Mouse (Mus musculus): ENCODE measurements around the gene Elmod3. TPM values are rescaled to one million over a fixed set of nuclear protein-coding genes. Genes with fewer than 3 reads are reported as not detected.
"Not testable (repeated sequence)": the region's sequence is repeated elsewhere in the genome, so short reads cannot be mapped to it uniquely, and the experiment has no call there.

Gene Elmod3
- total RNA-seq, 2 experiments from 2014 or later = 15.7 to 16.0 TPM

GRCm38 (mm10) chr6:72544283-72544987 is 53.8 kb downstream of the Elmod3 start, which contains the start of gene Capg:
Gene Capg, plus strand, starts transcription at chr6:72544391.
- intact Hi-C loops (cut with DNase I) = no loop called here
- peak; percentile 56 to 67 for DNase-seq

GRCm38 (mm10) chr6:72543265-72543850 is 54.9 kb downstream of the Elmod3 start:
- DNase-seq = no peak
- intact Hi-C loops (cut with DNase I) = no loop called here

GRCm38 (mm10) chr6:72538562-72539031 is 59.6 kb downstream of the Elmod3 start:
- intact Hi-C loops (cut with DNase I) = no loop called here
- DNase-seq = peak; percentile 89 to 91

DNA sequence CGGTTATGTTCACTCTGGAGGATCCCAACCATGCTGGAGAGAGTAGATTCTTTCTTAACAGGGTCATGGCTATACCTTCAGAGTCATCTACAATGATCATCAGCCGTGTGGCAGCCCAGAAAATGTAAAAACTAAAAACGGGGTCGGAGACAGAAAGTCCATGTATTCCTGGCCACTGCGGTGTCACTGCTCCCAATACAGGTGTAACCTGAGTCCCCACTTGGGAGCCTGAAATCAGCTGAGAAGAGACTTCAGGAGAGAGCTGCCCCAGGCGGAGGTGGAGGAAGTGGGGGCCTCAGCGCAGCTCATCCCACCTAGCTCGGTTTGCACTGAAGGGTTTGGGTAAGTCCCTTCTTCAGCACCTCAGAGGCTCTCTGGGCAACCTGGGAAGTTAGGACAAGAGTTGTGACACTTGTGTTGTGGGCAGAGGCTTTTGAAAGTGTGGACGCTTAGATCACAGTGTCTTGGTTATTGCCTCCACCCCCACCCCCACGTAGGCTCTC is 60.2 kb downstream of the Elmod3 start:
- intact Hi-C loops (cut with DNase I) = loop anchor here (2.0 kb wide), 1 partner anchor 15 kb away; no protein-coding TSS in a partner anchor
- DNase-seq = no peak

DNA sequence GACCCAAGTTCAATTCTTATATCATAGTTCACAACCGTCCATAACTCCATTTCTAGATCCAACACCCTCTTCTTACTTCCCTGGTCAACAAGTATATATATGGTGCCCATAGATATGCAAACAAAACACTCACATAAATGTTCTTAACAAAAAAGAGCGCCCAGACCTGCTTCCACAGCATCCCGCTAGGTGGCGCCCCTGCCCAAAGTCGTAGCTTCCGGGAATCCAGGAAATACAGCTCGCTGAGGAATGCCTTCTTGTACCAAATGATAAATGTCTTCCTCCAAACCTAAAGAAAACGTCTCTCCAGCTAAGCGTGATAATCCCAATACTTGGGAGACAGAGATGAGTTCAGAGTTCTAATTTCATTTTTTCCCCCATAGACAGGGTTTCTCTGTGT is 63.0 kb downstream of the Elmod3 start:
- DNase-seq = peak; percentile 83 to 93
- intact Hi-C loops (cut with DNase I) = loop anchor here (1.0 kb wide), 1 partner anchor 31 kb away; no protein-coding TSS in a partner anchor

DNA sequence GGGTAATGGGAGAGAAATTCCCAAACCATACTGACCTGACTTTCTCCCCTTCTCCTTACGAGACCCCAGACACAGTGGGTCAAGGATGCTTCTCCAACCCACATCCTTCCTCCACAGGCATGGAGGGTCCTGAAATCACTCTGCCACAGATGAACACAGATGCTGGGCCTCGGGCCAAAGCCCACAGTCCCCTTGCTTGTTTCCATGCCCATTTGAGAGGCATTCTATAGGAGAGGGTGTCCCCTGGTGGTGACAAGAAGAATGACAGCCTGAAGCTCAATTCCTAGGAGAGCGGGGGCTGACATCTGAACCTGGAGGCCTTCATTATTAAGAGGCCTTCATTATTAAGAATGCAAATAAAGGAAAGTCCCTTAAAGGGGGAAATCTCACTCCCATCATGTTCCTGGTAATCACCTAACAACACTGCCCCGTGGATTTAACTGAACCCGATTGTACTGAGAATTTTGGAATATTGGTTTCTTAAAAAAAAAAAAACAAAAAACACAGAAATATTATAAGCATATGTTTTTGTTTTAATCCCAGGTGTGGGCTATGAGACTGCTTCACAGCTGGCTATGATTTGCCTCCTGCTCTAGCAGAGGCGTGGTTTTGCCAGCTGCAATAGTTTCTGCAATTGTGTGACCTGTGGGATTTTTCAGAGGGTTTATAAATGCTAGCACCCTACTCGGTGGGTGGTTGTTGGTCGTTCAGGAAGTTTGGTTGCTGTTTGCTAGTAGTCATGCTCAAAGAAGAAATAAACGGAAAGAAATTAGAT is 64.0 kb downstream of the Elmod3 start:
- DNase-seq = peak; percentile 78 to 88
- intact Hi-C loops (cut with DNase I) = loop anchor here (1.0 kb wide), 1 partner anchor 106 kb away; no protein-coding TSS in a partner anchor

DNA sequence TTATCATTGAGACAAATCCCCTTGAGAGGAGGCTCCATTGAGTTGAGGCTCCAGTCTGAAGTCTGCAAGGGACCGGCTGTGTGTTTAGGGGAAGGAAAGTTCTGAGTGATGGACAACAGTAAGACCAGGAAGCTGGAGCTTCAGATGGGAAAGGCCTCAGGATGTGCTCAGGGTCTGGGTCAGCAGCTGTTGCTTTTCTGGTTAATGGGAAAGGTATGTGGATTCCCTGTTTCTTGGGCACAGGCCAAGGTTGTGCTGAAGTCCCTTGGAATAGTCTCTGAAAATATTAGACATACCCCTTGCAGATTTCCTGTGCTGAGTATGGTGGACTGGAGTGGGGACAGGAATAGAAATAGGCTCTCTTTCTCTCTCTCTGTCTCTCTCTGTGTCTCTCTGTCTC is 64.7 kb downstream of the Elmod3 start:
- intact Hi-C loops (cut with DNase I) = not testable (repeated sequence)
- DNase-seq = peak; percentile 53 to 58

DNA sequence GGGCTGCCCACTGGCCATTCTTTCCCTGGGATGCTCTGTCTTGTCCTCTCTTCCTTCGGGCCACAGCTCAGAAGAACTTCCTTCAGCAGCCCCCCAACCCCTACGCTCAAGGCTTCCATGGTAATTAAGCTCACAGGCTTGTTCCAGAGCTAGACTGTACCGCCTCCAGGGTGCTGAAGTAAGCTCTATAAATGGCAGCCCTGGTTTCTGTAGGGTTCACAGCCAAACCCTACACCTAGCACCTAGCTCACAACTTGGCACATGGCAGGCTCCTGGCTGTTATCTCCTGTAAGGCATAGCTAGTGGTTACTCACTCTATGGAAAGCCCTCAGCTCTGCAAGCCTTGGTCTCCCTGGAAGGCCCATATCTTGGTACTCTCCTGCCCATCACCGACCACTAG is 65.6 kb downstream of the Elmod3 start:
- no peak for DNase-seq
- intact Hi-C loops (cut with DNase I) = no loop called here

GRCm38 (mm10) chr6:72528410-72529151 is 69.6 kb downstream of the Elmod3 start:
- no peak for DNase-seq
- intact Hi-C loops (cut with DNase I) = loop anchor here (5.0 kb wide), 1 partner anchor 36 kb away; no protein-coding TSS in a partner anchor

GRCm38 (mm10) chr6:72527070-72527469 is 71.1 kb downstream of the Elmod3 start:
- intact Hi-C loops (cut with DNase I) = loop anchor here (5.0 kb wide), 1 partner anchor 35 kb away; no protein-coding TSS in a partner anchor
- DNase-seq = no peak

GRCm38 (mm10) chr6:72524160-72524559 is 74.1 kb downstream of the Elmod3 start:
- intact Hi-C loops (cut with DNase I) = no loop called here
- DNase-seq = no peak

DNA sequence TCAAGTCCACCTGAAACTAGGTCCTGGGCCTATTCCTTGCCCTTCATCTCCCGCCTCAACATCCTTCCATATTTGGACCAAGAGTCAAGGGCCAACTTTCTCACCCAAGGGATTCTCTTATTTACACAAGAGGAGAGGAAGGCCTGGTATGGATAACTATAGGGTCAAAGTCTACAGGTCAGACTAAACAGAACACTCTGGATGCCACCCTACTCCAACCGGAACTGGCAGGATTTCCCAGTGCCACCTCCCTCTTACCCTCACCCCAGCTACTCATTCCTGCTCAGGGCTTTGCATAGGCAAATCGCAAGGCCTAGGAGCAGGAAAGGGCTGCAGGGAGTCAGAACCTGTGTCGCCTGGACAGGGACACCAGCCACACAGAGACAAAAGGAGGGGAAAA is 75.0 kb downstream of the Elmod3 start:
- intact Hi-C loops (cut with DNase I) = no loop called here
- DNase-seq = no peak

- no peak for DNase-seq
- intact Hi-C loops (cut with DNase I) = no loop called here
Measured at GRCm38 (mm10) chr6:72522288-72522687, 75.9 kb downstream of the Elmod3 start.

- no peak for DNase-seq
- intact Hi-C loops (cut with DNase I) = no loop called here
Measured at GRCm38 (mm10) chr6:72521607-72522006, 76.6 kb downstream of the Elmod3 start, which contains the start of gene Sh2d6. Gene Sh2d6, minus strand, starts transcription at chr6:72521707.

- intact Hi-C loops (cut with DNase I) = no loop called here
- DNase-seq = no peak
Measured at GRCm38 (mm10) chr6:72520904-72521303, 77.3 kb downstream of the Elmod3 start.

- intact Hi-C loops (cut with DNase I) = no loop called here
- DNase-seq = peak; percentile 66 to 71
Measured at GRCm38 (mm10) chr6:72519892-72520663, 78.1 kb downstream of the Elmod3 start.

GRCm38 (mm10) chr6:72519303-72519702 is 78.9 kb downstream of the Elmod3 start:
- intact Hi-C loops (cut with DNase I) = no loop called here
- DNase-seq = no peak

GRCm38 (mm10) chr6:72518842-72519241 is 79.4 kb downstream of the Elmod3 start:
- intact Hi-C loops (cut with DNase I) = no loop called here

More at GRCm38 (mm10) chr6:72518842-72519241, 79.4 kb downstream of the Elmod3 start:
- DNase-seq = no peak
